Mouse (Mus musculus) MEL (cell line): ENCODE results near the gene Slc16a1. TPM values are rescaled to one million over a fixed set of nuclear protein-coding genes. Genes with fewer than 3 reads are reported as not detected.

Source experiments
- DNase-seq: peaks from one replicate; pipeline ENCODE4 v3.0.0; 2011; ENCODE audit warnings: low read depth, low spot score
- H3K27ac ChIP-seq: 2 replicates; pipeline ENCODE4 v1.5.1; 2012; ENCODE audit warnings: low read depth, mild to moderate bottlenecking, control low read depth, low read length, moderate library complexity; ENCODE audit not compliant: control insufficient read depth
- H3K27me3 ChIP-seq, 2 experiments: fragments of 150-350 bp in 1 of 2; sonication (generic) in 1 of 2; 2 replicates each; pipeline ENCODE4 v1.6.1; 2012; ENCODE audit warnings: low read length in 2 of 2, mild to moderate bottlenecking in 2 of 2, improper control_type of control experiment in 1 of 2, moderate library complexity in 1 of 2; ENCODE audit not compliant: insufficient read depth in 2 of 2, control insufficient read depth in 1 of 2
- H3K36me3 ChIP-seq, 2 experiments: 2 replicates each; pipeline ENCODE4 v1.6.1; 2012 to 2014; ENCODE audit warnings: low read length in 2 of 2, improper control_type of control experiment in 1 of 2, inconsistent platforms in 1 of 2, mild to moderate bottlenecking in 1 of 2; ENCODE audit not compliant: insufficient read depth in 2 of 2, control insufficient read depth in 1 of 2
- H3K4me1 ChIP-seq, 2 experiments: fragments of 150-350 bp in 1 of 2; sonication (generic) in 1 of 2; 2 replicates each; pipeline ENCODE4 v1.6.1; 2012; ENCODE audit warnings: low read length in 2 of 2, improper control_type of control experiment in 1 of 2, mild to moderate bottlenecking in 1 of 2; ENCODE audit not compliant: insufficient read depth in 2 of 2, control insufficient read depth in 1 of 2
- H3K4me3 ChIP-seq, 2 experiments: fragments of 150-350 bp in 1 of 2; sonication (generic) in 1 of 2; 2 replicates each; pipeline ENCODE4 v1.5.1; 2012; ENCODE audit warnings: low read depth in 2 of 2, low read length in 2 of 2, mild to moderate bottlenecking in 2 of 2, moderate library complexity in 2 of 2, control low read depth in 1 of 2, improper control_type of control experiment in 1 of 2; ENCODE audit not compliant: control insufficient read depth in 1 of 2, insufficient read depth in 1 of 2
- H3K79me2 ChIP-seq: 2 replicates; pipeline ENCODE4 v1.6.1; 2012; ENCODE audit warnings: mild to moderate bottlenecking, low read length, moderate library complexity; ENCODE audit not compliant: control insufficient read depth, poor library complexity, insufficient read depth
- H3K9ac ChIP-seq: 2 replicates; pipeline ENCODE4 v1.6.1; 2012; ENCODE audit warnings: low read depth, mild to moderate bottlenecking, control low read depth, low read length, moderate library complexity; ENCODE audit not compliant: control insufficient read depth, poor library complexity, severe bottlenecking
- H3K9me3 ChIP-seq: fragments of 150-350 bp; sonication (generic); replicated peaks from 2 replicates; pipeline ENCODE4 v1.6.1; 2012; ENCODE audit warnings: mild to moderate bottlenecking, low read length, improper control_type of control experiment, moderate library complexity; ENCODE audit not compliant: insufficient read depth
- BHLHE40 ChIP-seq: IDR thresholded peaks from 2 replicates; pipeline ENCODE4 v1.6.1; 2012; ENCODE audit warnings: low read depth, mild to moderate bottlenecking, inconsistent platforms, low read length, improper control_type of control experiment, borderline replicate concordance
- EP300 ChIP-seq, 2 experiments: IDR thresholded peaks; 2 replicates each; pipeline ENCODE4 v1.6.1; 2011; ENCODE audit warnings: improper control_type of control experiment in 2 of 2, low read length in 2 of 2, low read depth in 1 of 2, mild to moderate bottlenecking in 1 of 2
- HCFC1 ChIP-seq: IDR thresholded peaks from 2 replicates; pipeline ENCODE4 v1.6.1; 2012; ENCODE audit warnings: low read depth, mild to moderate bottlenecking, inconsistent platforms, low read length, improper control_type of control experiment, moderate library complexity
- JUND ChIP-seq: IDR thresholded peaks from 2 replicates; pipeline ENCODE4 v1.6.1; 2011; ENCODE audit warnings: low read depth, mild to moderate bottlenecking, improper control_type of control experiment, low read length
- MAX ChIP-seq: IDR thresholded peaks from 2 replicates; pipeline ENCODE4 v1.6.1; 2011; ENCODE audit warnings: low read length, improper control_type of control experiment
- MEF2A ChIP-seq: IDR thresholded peaks from 2 replicates; pipeline ENCODE4 v1.6.1; 2014; ENCODE audit warnings: low read depth, mild to moderate bottlenecking, inconsistent platforms, low read length, improper control_type of control experiment; ENCODE audit not compliant: poor library complexity, insufficient replicate concordance, severe bottlenecking; ENCODE audit errors: extremely low read depth
- MXI1 ChIP-seq: IDR thresholded peaks from 2 replicates; pipeline ENCODE4 v1.6.1; 2011; ENCODE audit warnings: mild to moderate bottlenecking, low read depth, low read length, improper control_type of control experiment
- MYC ChIP-seq: IDR thresholded peaks from 2 replicates; pipeline ENCODE4 v1.6.1; 2011; ENCODE audit warnings: low read depth, mild to moderate bottlenecking, low read length, improper control_type of control experiment, moderate library complexity
- RAD21 ChIP-seq: IDR thresholded peaks from 2 replicates; pipeline ENCODE4 v1.6.1; 2011; ENCODE audit warnings: mild to moderate bottlenecking, low read depth, low read length, improper control_type of control experiment
- RCOR1 ChIP-seq: IDR thresholded peaks from 2 replicates; pipeline ENCODE4 v1.6.1; 2012; ENCODE audit warnings: low read depth, mild to moderate bottlenecking, inconsistent platforms, low read length, improper control_type of control experiment
- SIN3A ChIP-seq: IDR thresholded peaks from 2 replicates; pipeline ENCODE4 v1.6.1; 2012; ENCODE audit warnings: low read length, improper control_type of control experiment, inconsistent platforms
- SMC3 ChIP-seq: IDR thresholded peaks from 2 replicates; pipeline ENCODE4 v1.6.1; 2011; ENCODE audit warnings: low read depth, low read length, improper control_type of control experiment
- TCF12 ChIP-seq: IDR thresholded peaks from 2 replicates; pipeline ENCODE4 v1.6.1; 2014; ENCODE audit warnings: low read depth, mild to moderate bottlenecking, inconsistent platforms, low read length, improper control_type of control experiment, moderate library complexity
- UBTF ChIP-seq: IDR thresholded peaks from 2 replicates; pipeline ENCODE4 v1.6.1; 2012; ENCODE audit warnings: low read depth, mild to moderate bottlenecking, inconsistent platforms, low read length, improper control_type of control experiment, moderate library complexity, borderline replicate concordance; ENCODE audit not compliant: insufficient read depth
- ZC3H11A ChIP-seq: IDR thresholded peaks from 2 replicates; pipeline ENCODE4 v1.6.1; 2012; ENCODE audit warnings: low read depth, mild to moderate bottlenecking, inconsistent platforms, low read length, improper control_type of control experiment
- ZNF384 ChIP-seq: IDR thresholded peaks from 2 replicates; pipeline ENCODE4 v1.6.1; 2012; ENCODE audit warnings: low read depth, mild to moderate bottlenecking, inconsistent platforms, low read length, improper control_type of control experiment
- polyA plus RNA-seq, 2 experiments: library from polyadenylated mRNA; stranded (reverse) in 1 of 2; unstranded in 1 of 2; fragments of >175 nt in 1 of 2; fragments of >200 nt in 1 of 2; gene quantifications; 2 replicates each; pipeline versions ENCODE4 v1.2.1 to v1.2.4; 2012; ENCODE audit warnings: low replicate concordance in 2 of 2, low read depth in 1 of 2; ENCODE audit not compliant: insufficient read length in 2 of 2, insufficient read depth in 1 of 2, missing spikeins in 1 of 2
- total RNA-seq: library from RNA; depleted of rRNA; stranded (reverse); fragments of 300-350 nt; gene quantifications from 2 replicates; pipeline ENCODE4 v1.2.3, GENCODE M21; 2012

The Slc16a1 gene
- total and polyA plus RNA-seq, 3 experiments = 43.7 to 128 (median 96.1) TPM

- Histone ChIP-seq H3K36me3 (peaks cover 0 to 14% of the 10 kb centered on the region in 2 experiments; a peak in 2 of 4 replicates), H3K4me3 (no peak overlapping the region), H3K27me3 (no peaks in the 10 kb centered on the region), H3K9ac (no peak overlapping the region), H3K4me1 (peaks cover 6 to 18% of the 10 kb centered on the region in 2 experiments), H3K27ac (no peak overlapping the region), H3K9me3 (no peaks in the 10 kb centered on the region), H3K79me2 (no peaks in the 10 kb centered on the region)
- no peak for DNase-seq
- TF ChIP-seq EP300 (IDR thresholded peaks at IDR 0.05; ENCODE audit: low read depth in 1 of 2, low read length in 2 of 2) (no peak), JUND (no peak), MEF2A (no peak), SIN3A (no peak), MXI1 (no peak), ZNF384 (0 out of 2 replicates have a peak, but pooled peaks have one; percentile 17), RAD21 (no peak), MYC (no peak)
These were observed 28.5 kb downstream of the Slc16a1 start for GRCm38 (mm10) chr3:104666950-104667349.

DNA sequence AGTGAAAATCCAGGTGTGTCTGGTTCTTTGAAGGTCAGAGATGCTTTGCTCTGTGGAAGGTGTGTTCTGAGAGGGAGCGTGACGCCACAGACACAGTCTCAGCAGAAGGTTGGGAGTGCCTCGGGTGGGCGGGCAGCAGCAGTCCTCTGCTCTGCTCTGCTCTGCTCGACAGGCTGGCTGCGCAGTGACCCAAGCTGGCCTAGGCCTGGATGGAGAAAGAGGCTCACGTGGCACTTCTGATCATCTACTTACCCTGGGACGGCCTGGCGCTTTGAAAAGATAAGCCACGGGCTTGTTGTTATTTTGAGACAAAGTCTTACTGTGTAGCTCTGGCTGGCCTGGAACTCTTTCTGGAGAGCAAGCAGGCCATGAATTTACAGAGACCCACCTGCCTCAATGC, 29.0 kb downstream of the Slc16a1 start:
- TF ChIP-seq HCFC1 (no peak), BHLHE40 (no peak), UBTF (no peak), MAX (no peak), TCF12 (no peak), SIN3A (no peak), ZC3H11A (no peak), RCOR1 (no peak), SMC3 (no peak)
- no peak for DNase-seq
- Histone ChIP-seq H3K36me3 (peaks cover 0 to 19% of the 10 kb centered on the region in 2 experiments; a peak in 2 of 4 replicates), H3K4me3 (no peak overlapping the region), H3K9me3 (no peaks in the 10 kb centered on the region), H3K4me1 (peaks cover 6 to 21% of the 10 kb centered on the region in 2 experiments), H3K79me2 (no peaks in the 10 kb centered on the region), H3K27ac (no peak overlapping the region), H3K9ac (no peak overlapping the region), H3K27me3 (no peaks in the 10 kb centered on the region)
